Mouse (Mus musculus): ENCODE measurements around the gene Dcaf15. TPM values are rescaled to one million over a fixed set of nuclear protein-coding genes. Genes with fewer than 3 reads are reported as not detected.

The Dcaf15 gene
- polyA plus RNA-seq (2017; shearing (Covaris generic)): 28.4 TPM

DNA sequence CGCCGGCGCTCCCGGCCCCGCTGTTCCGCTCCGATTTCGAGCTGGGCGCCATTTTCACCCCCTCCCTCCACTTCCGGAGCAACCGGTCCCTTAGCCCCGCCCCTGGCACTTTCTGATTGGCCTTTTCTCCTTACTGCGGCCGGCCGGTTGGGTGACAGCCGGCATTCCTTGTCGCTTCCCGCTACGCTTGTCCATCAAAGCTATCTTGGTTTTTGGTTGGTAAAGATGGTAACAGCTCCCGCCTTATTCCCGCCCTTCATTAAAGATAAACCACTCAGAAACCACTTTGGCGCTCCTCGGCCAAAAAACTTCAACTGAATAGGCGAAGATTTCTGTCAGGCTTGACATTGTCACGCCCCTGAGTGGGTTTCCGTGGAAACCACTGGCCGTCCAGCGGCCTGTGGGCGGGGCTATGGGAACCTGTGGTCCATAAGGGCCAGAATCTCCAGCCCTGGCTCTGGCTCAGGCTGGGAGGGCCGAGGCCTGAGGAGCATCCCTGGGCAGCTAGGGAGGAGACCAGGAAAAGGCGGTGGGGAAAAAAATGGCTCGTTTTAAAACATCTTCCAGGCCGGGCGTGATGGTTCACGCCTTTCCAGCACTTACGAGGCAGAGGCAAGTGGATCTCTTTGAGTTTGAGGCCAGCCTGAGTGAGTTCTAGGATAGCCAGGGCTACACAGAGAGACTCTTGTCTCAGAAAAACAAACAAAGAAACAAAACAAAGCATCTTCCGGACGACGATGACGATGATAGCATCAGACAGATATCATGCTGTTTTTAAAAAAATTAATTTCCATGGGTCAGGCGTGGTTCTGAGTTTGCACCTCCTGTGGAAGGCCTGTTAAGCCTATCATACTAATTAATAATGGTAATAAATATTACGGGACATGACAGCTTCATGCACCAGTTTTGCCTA lies at the start of gene Dcaf15:
TSS of gene Dcaf15 (minus strand) at position 72 of the 913 bp plus-strand sequence.

DNA sequence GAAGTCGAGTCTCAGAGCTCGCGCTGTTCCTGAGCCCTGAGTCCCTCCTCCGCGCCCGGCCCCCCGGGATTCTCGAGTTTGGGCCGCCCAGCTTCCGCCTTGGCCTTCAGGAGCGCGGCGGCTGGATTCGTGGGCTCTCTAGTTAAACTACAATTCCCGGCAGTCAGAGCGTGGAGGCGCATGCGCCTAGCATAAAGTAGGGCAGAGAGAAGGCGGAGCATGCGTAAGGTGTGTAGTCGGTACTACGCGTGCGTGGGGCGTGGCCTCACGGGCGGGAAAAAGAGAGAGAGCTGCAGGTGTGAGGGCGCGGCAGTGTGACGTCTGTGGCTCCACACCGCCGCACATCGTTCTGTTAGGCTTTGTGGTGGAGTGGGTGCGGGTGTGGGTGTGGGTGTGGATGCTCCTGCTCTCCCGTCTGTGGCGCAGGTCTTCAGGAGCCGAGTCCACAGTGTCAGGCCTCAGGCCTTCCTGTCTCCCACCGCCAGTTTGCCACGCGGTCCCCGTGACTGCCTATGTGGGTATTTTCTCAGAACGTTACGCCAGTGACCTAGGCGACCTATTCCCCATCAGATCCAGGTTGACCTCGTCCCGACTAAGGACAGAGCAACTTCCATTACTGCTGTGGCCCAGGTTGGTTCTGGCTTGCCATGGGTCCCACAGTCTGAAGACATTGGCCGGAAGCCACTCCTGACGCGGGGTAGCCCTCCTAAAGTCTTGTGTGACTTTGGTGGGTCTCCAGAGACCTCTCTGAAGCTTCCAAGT lies 43.4 kb upstream of the Dcaf15 start, which contains the start of the genes Cc2d1a and 4930432K21Rik:
TSS of gene Cc2d1a (minus strand) at position 168 of the 762 bp plus-strand sequence.
TSS of gene 4930432K21Rik (plus strand) at position 257 of the 762 bp plus-strand sequence.

DNA sequence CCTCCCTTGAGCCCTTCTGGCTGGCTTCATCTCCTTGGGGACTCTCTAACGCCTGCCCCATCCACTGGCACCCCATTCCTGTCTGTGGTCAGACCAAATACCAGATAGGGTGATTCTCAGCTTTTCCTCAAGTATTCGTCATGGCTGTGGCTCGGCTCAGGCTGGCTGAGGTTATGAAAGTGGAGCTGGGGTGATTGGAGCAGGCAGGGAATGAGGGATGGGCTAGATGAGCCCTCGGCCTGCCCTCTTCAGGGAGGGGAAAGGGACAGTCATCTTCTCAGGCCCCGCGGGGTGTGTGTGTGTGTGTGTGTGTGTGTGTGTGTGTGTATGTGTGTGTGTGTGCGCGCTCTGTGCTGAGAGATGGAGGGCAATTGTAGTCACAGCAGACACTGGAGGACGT lies 21.1 kb upstream of the Dcaf15 start, which contains the start of gene Podnl1:
TSS of gene Podnl1 (plus strand) at position 334 of the 400 bp plus-strand sequence.

DNA sequence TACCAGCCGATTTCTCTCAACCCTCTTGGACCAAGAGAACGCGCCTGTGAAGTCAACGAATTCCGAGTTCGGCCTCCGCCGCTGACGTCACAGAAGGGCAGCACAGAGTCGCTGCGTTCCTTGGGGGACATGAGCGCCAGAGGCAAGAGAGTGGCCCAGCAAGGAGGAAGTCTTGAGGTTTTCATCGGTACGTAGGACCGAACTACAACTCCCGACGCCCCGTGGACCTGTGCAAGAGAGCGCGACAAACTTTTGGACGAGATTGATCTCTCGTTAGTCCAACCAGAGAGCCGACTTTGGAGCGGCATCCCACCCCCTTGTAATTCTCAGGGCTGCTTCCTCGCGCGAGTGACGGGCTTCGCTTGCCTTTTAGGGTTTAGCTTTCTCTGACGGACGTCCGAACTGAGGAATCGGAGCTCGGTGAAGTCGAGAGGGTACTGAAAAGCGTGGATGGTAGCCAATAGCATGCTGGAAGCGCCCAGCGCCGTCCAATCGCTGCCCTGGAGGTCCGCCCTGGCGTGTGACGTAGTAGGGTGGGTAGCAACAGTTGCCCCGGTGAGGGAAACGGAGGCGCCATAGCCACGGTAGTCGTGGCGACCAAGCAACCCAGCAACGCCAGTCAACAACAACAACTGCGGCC lies 38.2 kb downstream of the Dcaf15 start, which contains the start of gene Rfx1:
TSS of gene Rfx1 (plus strand) at position 544 of the 640 bp plus-strand sequence.

DNA sequence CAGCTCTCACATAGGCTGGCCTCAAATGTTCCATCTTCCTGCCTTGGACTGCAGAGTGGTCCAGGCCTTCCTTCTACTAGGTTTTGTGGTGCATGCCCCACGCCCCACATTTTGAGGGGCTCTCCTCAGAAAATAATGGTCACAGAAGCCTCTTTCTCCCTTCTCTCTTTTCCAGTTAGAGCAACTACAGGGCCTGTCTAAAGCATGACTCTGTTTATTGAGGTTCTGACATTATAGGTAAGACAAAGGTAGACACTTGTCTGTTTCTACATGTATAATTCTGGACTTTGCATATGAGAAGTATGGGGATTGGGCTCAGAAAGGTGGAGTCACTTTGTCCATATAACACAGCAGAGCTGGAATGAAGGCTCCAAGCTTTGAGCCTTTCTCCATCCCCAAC lies 39.5 kb downstream of the Dcaf15 start, which contains the start of gene Gm10643:
TSS of gene Gm10643 (minus strand) at position 101 of the 400 bp plus-strand sequence.

Other genes starting within 250 kb of the Dcaf15 start
- 10.1 TPM for gene Adgrl1, start 204.7 kb downstream of the Dcaf15 start, polyA plus RNA-seq (2017; shearing (Covaris generic))
- 1.3 TPM for gene Gm10644, start 149.6 kb downstream of the Dcaf15 start, polyA plus RNA-seq (2017; shearing (Covaris generic))
- gene Asf1b, start 149.3 kb downstream of the Dcaf15 start, polyA plus RNA-seq (2017; shearing (Covaris generic)): 7.9 TPM
- gene Prkaca, start 131.8 kb downstream of the Dcaf15 start, polyA plus RNA-seq (2017; shearing (Covaris generic)): 45.4 TPM
- 9.2 TPM for gene Samd1, start 107.1 kb downstream of the Dcaf15 start, polyA plus RNA-seq (2017; shearing (Covaris generic))
- gene 1700067K01Rik, start 103.3 kb downstream of the Dcaf15 start, polyA plus RNA-seq (2017; shearing (Covaris generic)): 0.68 TPM
- gene 2210011C24Rik, start 92.6 kb downstream of the Dcaf15 start, polyA plus RNA-seq (2017; shearing (Covaris generic)): not detected
- 9.5 TPM for gene Palm3, start 83.3 kb downstream of the Dcaf15 start, polyA plus RNA-seq (2017; shearing (Covaris generic))
- gene Il27ra, start 62.2 kb downstream of the Dcaf15 start, polyA plus RNA-seq (2017; shearing (Covaris generic)): 200 TPM
- gene Rln3, start 59.8 kb downstream of the Dcaf15 start, polyA plus RNA-seq (2017; shearing (Covaris generic)): 0.76 TPM
- gene Gm10643, start 39.6 kb downstream of the Dcaf15 start, polyA plus RNA-seq (2017; shearing (Covaris generic)): 1.2 TPM
- gene Rfx1, start 37.9 kb downstream of the Dcaf15 start, polyA plus RNA-seq (2017; shearing (Covaris generic)): 29.8 TPM
- gene Podnl1, start 21.2 kb upstream of the Dcaf15 start, polyA plus RNA-seq (2017; shearing (Covaris generic)): 2.1 TPM
- 26.8 TPM for gene Cc2d1a, start 43.2 kb upstream of the Dcaf15 start, polyA plus RNA-seq (2017; shearing (Covaris generic))
- gene 4930432K21Rik, start 43.3 kb upstream of the Dcaf15 start, polyA plus RNA-seq (2017; shearing (Covaris generic)): 3.4 TPM
- not detected for gene Nanos3, start 80.4 kb upstream of the Dcaf15 start, polyA plus RNA-seq (2017; shearing (Covaris generic))
- 41.4 TPM for gene Zswim4, start 132.3 kb upstream of the Dcaf15 start, polyA plus RNA-seq (2017; shearing (Covaris generic))
- gene D8Ertd738e, start 145.0 kb upstream of the Dcaf15 start, polyA plus RNA-seq (2017; shearing (Covaris generic)): 442 TPM
- 146 TPM for gene Mri1, start 152.6 kb upstream of the Dcaf15 start, polyA plus RNA-seq (2017; shearing (Covaris generic))
- gene Ccdc130, start 165.6 kb upstream of the Dcaf15 start, polyA plus RNA-seq (2017; shearing (Covaris generic)): 23.9 TPM